Mouse (Mus musculus): ENCODE measurements at regions not wholly inside any gene's neighbourhood (a gene's known extent, or its start where the extent isn't known, plus 50 kb on each side); places are given as distances from the start of the nearest gene placed in this dataset.

- DNase-seq: no peak
These were observed 2914.2 kb upstream of the Gm6569 start for GRCm38 (mm10) chr15:70920138-70920537.

DNA sequence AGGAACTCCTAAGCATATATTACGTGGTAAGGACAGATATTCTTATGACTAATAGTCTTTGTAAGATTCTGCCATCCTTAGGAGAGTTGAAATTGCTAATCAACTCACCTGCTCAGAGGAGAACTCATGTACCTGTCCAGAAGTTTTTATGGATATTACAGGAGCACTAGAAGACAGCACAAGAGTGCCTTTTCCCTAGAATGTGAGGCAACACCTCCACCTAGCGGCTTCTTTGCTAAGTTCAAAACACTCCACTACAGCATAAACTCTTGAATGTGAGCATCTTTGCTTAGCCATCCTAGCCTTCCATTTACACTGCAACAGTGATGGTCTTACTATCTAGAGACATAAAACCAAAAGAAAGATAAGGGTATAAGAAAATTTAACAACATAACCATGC is 2913.5 kb upstream of the Gm6569 start:
- peak; percentile 19 for DNase-seq
